Mouse (Mus musculus) heart, postnatal 25 days (tissue): Measurements from ENCODE around the gene Bcl2l1. TPM values are rescaled to one million over a fixed set of nuclear protein-coding genes. Genes with fewer than 3 reads are reported as not detected.
A peak's percentile ranks its signal among the peaks of the same experiment; 100 is the strongest.

Experiments used
- DNase-seq: peaks from one replicate; pipeline ENCODE4 v3.0.0; 2022; ENCODE audit warnings: low spot score
- intact Hi-C: fragments of 180-260 bp; cut with DNase I; formaldehyde crosslinking; loops from one replicate; pipeline ENCODE4 v1.15.1; 2025
- total RNA-seq, 2 experiments: library from RNA; stranded (reverse); gene quantifications; 2 replicates each; pipeline ENCODE4 v1.2.3; 2021

Gene Bcl2l1
- total RNA-seq, 2 experiments from 2014 or later: 58.6 to 59.0 TPM

GRCm38 (mm10) chr2:152780466-152780865 lies 51.1 kb downstream of the Bcl2l1 start:
- intact Hi-C loops: no loop called here
- DNase-seq: no peak

- DNase-seq: no peak
- intact Hi-C loops: no loop called here
These were observed 54.4 kb downstream of the Bcl2l1 start for GRCm38 (mm10) chr2:152777081-152777480.

- intact Hi-C loops: no loop called here
- DNase-seq: no peak
These were observed 55.1 kb downstream of the Bcl2l1 start for GRCm38 (mm10) chr2:152776435-152776834.

- no peak for DNase-seq
- intact Hi-C loops: no loop called here
These were observed 55.5 kb downstream of the Bcl2l1 start for GRCm38 (mm10) chr2:152776019-152776418.

- intact Hi-C loops: no loop called here
- no peak for DNase-seq
These were observed 56.2 kb downstream of the Bcl2l1 start for GRCm38 (mm10) chr2:152775357-152775756.

GRCm38 (mm10) chr2:152772231-152772630 lies 59.3 kb downstream of the Bcl2l1 start:
- DNase-seq: no peak
- intact Hi-C loops: no loop called here

- no peak for DNase-seq
- intact Hi-C loops: no loop called here
These were observed 60.0 kb downstream of the Bcl2l1 start for GRCm38 (mm10) chr2:152771571-152771970.

- no peak for DNase-seq
- intact Hi-C loops: loop anchor here (2.0 to 10.0 kb wide), 2 partner anchors 15 to 155 kb away; no protein-coding TSS in a partner anchor
These were observed 61.9 kb downstream of the Bcl2l1 start for GRCm38 (mm10) chr2:152769677-152770076.

- intact Hi-C loops: loop anchor here (1.0 to 10.0 kb wide), 3 partner anchors 17 to 153 kb away; no protein-coding TSS in a partner anchor
- DNase-seq: no peak
These were observed 63.8 kb downstream of the Bcl2l1 start for GRCm38 (mm10) chr2:152767618-152768271.

- intact Hi-C loops: loop anchor here (1.0 to 10.0 kb wide), 3 partner anchors 64 to 152 kb away; no protein-coding TSS in a partner anchor
- DNase-seq: peak; percentile 85
These were observed 65.0 kb downstream of the Bcl2l1 start for GRCm38 (mm10) chr2:152766387-152767123.

- DNase-seq: no peak
- intact Hi-C loops: loop anchor here (10.0 kb wide), 1 partner anchor 150 kb away; no protein-coding TSS in a partner anchor
These were observed 66.4 kb downstream of the Bcl2l1 start for GRCm38 (mm10) chr2:152765045-152765674.

- no peak for DNase-seq
These were observed 67.1 kb downstream of the Bcl2l1 start for GRCm38 (mm10) chr2:152764172-152765044.

GRCm38 (mm10) chr2:152763310-152763709 lies 68.2 kb downstream of the Bcl2l1 start:
- intact Hi-C loops: loop anchor here (10.0 kb wide), 1 partner anchor 149 kb away; no protein-coding TSS in a partner anchor
- no peak for DNase-seq

More at GRCm38 (mm10) chr2:152764172-152765044, 67.1 kb downstream of the Bcl2l1 start:
- intact Hi-C loops: loop anchor here (10.0 kb wide), 1 partner anchor 150 kb away; no protein-coding TSS in a partner anchor

GRCm38 (mm10) chr2:152758351-152758750 lies 73.2 kb downstream of the Bcl2l1 start:
- intact Hi-C loops: no loop called here
- DNase-seq: no peak

- DNase-seq: no peak
- intact Hi-C loops: no loop called here
These were observed 74.0 kb downstream of the Bcl2l1 start for GRCm38 (mm10) chr2:152757478-152757877.

- intact Hi-C loops: no loop called here
- no peak for DNase-seq
These were observed 74.8 kb downstream of the Bcl2l1 start for GRCm38 (mm10) chr2:152756474-152757393.

GRCm38 (mm10) chr2:152753944-152754711 lies 77.4 kb downstream of the Bcl2l1 start, which contains the start of gene Cox4i2:
Gene Cox4i2, plus strand, starts transcription at chr2:152754173.
- DNase-seq: no peak
- intact Hi-C loops: no loop called here

- DNase-seq: peak; percentile 49
- intact Hi-C loops: loop anchor here (2.0 kb wide), 1 partner anchor 46 kb away; no protein-coding TSS in a partner anchor
These were observed 89.1 kb downstream of the Bcl2l1 start for GRCm38 (mm10) chr2:152742435-152742834.
